Mouse (Mus musculus) lung, adult 2 months (tissue): ENCODE measurements at regions not wholly inside any gene's neighbourhood (a gene's known extent, or its start where the extent isn't known, plus 50 kb on each side); places are given as distances from the start of the nearest gene placed in this dataset.

Source experiments
- DNase-seq: peaks from one replicate; pipeline ENCODE4 v3.0.0; 2022
- H3K4me1 ChIP-seq: fragments of 200-500 bp; 2 replicates; pipeline ENCODE4 v1.6.1; 2011; ENCODE audit warnings: low read length; ENCODE audit not compliant: control insufficient read depth, insufficient read depth
- H3K4me3 ChIP-seq: fragments of 200-500 bp; replicated peaks from 2 replicates; pipeline ENCODE3; 2011; ENCODE audit warnings: low read depth, mild to moderate bottlenecking, control low read depth, low read length; ENCODE audit errors: extremely low read depth
- CTCF ChIP-seq: fragments of 200-500 bp; IDR thresholded peaks from 2 replicates; pipeline ENCODE4 v1.5.1; 2011; ENCODE audit warnings: mild to moderate bottlenecking, low read length, control low read depth; ENCODE audit not compliant: insufficient read depth
- POLR2A ChIP-seq: fragments of 200-500 bp; IDR thresholded peaks from 2 replicates; pipeline ENCODE4 v1.6.1; 2011; ENCODE audit warnings: low read depth, mild to moderate bottlenecking, control low read depth, low read length, borderline replicate concordance; ENCODE audit errors: extremely low read depth
- WGBS: fragments of 180-500 bp; shearing (Covaris S2); methylation state at CpG from one replicate; pipeline ENCODE4 v1.1.7; 2018; 5-methylcytosine and 5-hydroxymethylcytosine counted together

GRCm38 (mm10) chr1:184330516-184331350 is 296.6 kb upstream of the 1700056E22Rik start:
- DNase-seq: no peak
- Histone ChIP-seq H3K4me3 (no peak overlapping the region), H3K4me1 (peaks cover 2% of the 10 kb centered on the region; the same call in 1 of the 2 replicates)
- TF ChIP-seq CTCF (no peak), POLR2A (no peak)
- WGBS: 43% methylated on average over 11 of the region's 11 CpGs

- TF ChIP-seq POLR2A (no peak), CTCF (no peak)
- 90% methylated on average over 3 of the region's 3 CpGs for WGBS
- peaks cover 2% of the 10 kb centered on the region; the same call in 1 of the 2 replicates for H3K4me1 ChIP-seq
- DNase-seq: no peak
- H3K4me3 ChIP-seq: no peak overlapping the region
Observed at GRCm38 (mm10) chr1:184326191-184326590, 292.1 kb upstream of the 1700056E22Rik start.

- no peak for DNase-seq
- TF ChIP-seq CTCF (no peak), POLR2A (no peak)
- Histone ChIP-seq H3K4me1 (peaks cover 6% of the 10 kb centered on the region), H3K4me3 (no peak overlapping the region)
- WGBS: 75% methylated on average over 2 of the region's 2 CpGs
Observed at GRCm38 (mm10) chr1:184324234-184324633, 290.1 kb upstream of the 1700056E22Rik start.

GRCm38 (mm10) chr1:184320521-184321177 is 286.5 kb upstream of the 1700056E22Rik start:
- peaks cover 6% of the 10 kb centered on the region for H3K4me1 ChIP-seq
- TF ChIP-seq CTCF (no peak), POLR2A (no peak)
- H3K4me3 ChIP-seq: no peak overlapping the region
- 53% methylated on average over 3 of the region's 3 CpGs for WGBS
- no peak for DNase-seq

- no peak for DNase-seq
- WGBS: 80% methylated on average over 19 of the region's 19 CpGs
- H3K4me1 ChIP-seq: no peaks in the 10 kb centered on the region
- H3K4me3 ChIP-seq: no peak overlapping the region
- TF ChIP-seq CTCF (no peak), POLR2A (no peak)
Observed at GRCm38 (mm10) chr1:184310185-184310815, 276.2 kb upstream of the 1700056E22Rik start.

GRCm38 (mm10) chr1:184304813-184305212 is 270.7 kb upstream of the 1700056E22Rik start:
- TF ChIP-seq POLR2A (no peak), CTCF (no peak)
- no peak for DNase-seq
- 93% methylated on average over 4 of the region's 4 CpGs for WGBS
- Histone ChIP-seq H3K4me1 (no peaks in the 10 kb centered on the region), H3K4me3 (no peak overlapping the region)

GRCm38 (mm10) chr1:184304204-184304603 is 270.1 kb upstream of the 1700056E22Rik start:
- no peak overlapping the region for H3K4me3 ChIP-seq
- no peak for DNase-seq
- TF ChIP-seq POLR2A (no peak), CTCF (no peak)
- WGBS: 91% methylated on average over 4 of the region's 4 CpGs
- H3K4me1 ChIP-seq: no peaks in the 10 kb centered on the region

GRCm38 (mm10) chr1:184298701-184299100 is 264.6 kb upstream of the 1700056E22Rik start:
- 50% methylated on average over 1 of the region's 1 CpGs for WGBS
- TF ChIP-seq POLR2A: no peak
- no peak for TF ChIP-seq CTCF
- Histone ChIP-seq H3K4me3 (no peak overlapping the region), H3K4me1 (peaks cover 7% of the 10 kb centered on the region)
- DNase-seq: no peak

GRCm38 (mm10) chr1:184297001-184297740 is 263.1 kb upstream of the 1700056E22Rik start:
- no peak for DNase-seq
- Histone ChIP-seq H3K4me1 (peaks cover 7% of the 10 kb centered on the region), H3K4me3 (no peak overlapping the region)
- TF ChIP-seq POLR2A: no peak
- no peak for TF ChIP-seq CTCF
- 58% methylated on average over 4 of the region's 4 CpGs for WGBS
